Mouse (Mus musculus): ENCODE results near the gene Vmn1r40. TPM values are rescaled to one million over a fixed set of nuclear protein-coding genes. Genes with fewer than 3 reads are reported as not detected.

Vmn1r40 gene
- not detected in 2 replicates for polyA plus RNA-seq (2016; fragmentation: Nextera tagmentation; extraction: Ambion mirVana)

- WGBS, result 85% methylated on average over 4 of the region's 4 CpGs
- H3K9me3 ChIP-seq, result 0 out of 2 replicates have a peak, but pooled peaks cover 3% of the 10 kb centered on the region
- no peak for ATAC-seq (ENCODE audit: low FRiP score)
These were observed at the start of gene Vmn1r40 for GRCm38 (mm10) chr6:89707240-89707639. Gene Vmn1r40 (plus strand): TSS chr6:89707540.

GRCm38 (mm10) chr6:89658342-89658741 is 49.0 kb upstream of the Vmn1r40 start:
- H3K27ac ChIP-seq, result no peak overlapping the region
- no peak for ATAC-seq (ENCODE audit: low FRiP score)

More at GRCm38 (mm10) chr6:89707240-89707639, at the start of gene Vmn1r40:
- no peak within 1 kb of the TSS for H3K27ac ChIP-seq
- H3K9ac ChIP-seq, result no peak within 1 kb of the TSS
- no peaks in the 10 kb centered on the region for H3K4me1 ChIP-seq
- H3K4me2 ChIP-seq, result no peak within 1 kb of the TSS
- no peaks in the 10 kb centered on the region for H3K27me3 ChIP-seq
- no peak within 1 kb of the TSS for H3K4me3 ChIP-seq (replicated peaks)
- no peaks in the 10 kb centered on the region for H3K36me3 ChIP-seq (replicated peaks)

DNA sequence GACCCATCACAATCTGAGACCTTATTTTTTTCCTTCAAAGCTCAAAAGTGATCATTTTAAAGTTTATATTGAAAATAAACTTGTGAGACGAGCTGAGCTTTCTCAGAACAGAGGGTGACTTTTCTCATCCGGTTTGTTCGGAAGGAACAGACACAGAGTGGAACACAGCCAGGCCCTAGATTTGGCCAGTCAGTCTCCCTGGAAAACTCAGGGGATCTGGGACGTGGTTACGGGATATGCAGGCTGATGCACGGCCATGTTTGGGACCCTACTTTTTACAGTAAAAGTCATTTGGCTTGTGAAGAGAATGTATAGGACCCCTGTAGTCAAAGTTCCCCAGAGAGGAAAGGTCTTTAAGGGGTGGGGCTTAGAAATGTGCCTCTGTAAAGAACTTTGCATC is 48.4 kb upstream of the Vmn1r40 start:
- H3K4me3 ChIP-seq (replicated peaks), result no peak overlapping the region
- H3K27me3 ChIP-seq, result no peaks in the 10 kb centered on the region
- no peak overlapping the region for H3K27ac ChIP-seq
- no peaks in the 10 kb centered on the region; the same call in 1 of the 2 replicates for H3K36me3 ChIP-seq (replicated peaks)
- no peaks in the 10 kb centered on the region for H3K4me1 ChIP-seq
- no peak overlapping the region for H3K4me2 ChIP-seq
- ATAC-seq (ENCODE audit: low FRiP score), result no peak
- H3K9ac ChIP-seq, result no peak overlapping the region
- 90% methylated on average over 6 of the region's 6 CpGs for WGBS
- no peaks in the 10 kb centered on the region for H3K9me3 ChIP-seq

More at GRCm38 (mm10) chr6:89658342-89658741, 49.0 kb upstream of the Vmn1r40 start:
- Histone ChIP-seq H3K9me3 (no peaks in the 10 kb centered on the region), H3K27me3 (no peaks in the 10 kb centered on the region), H3K9ac (no peak overlapping the region), H3K4me3 (replicated peaks) (no peak overlapping the region), H3K4me2 (no peak overlapping the region), H3K4me1 (no peaks in the 10 kb centered on the region), H3K36me3 (replicated peaks) (no peaks in the 10 kb centered on the region)
- WGBS, result 87% methylated on average over 3 of the region's 3 CpGs

- 42% methylated on average over 7 of the region's 7 CpGs for WGBS
These were observed 47.5 kb upstream of the Vmn1r40 start for GRCm38 (mm10) chr6:89659692-89660423.

GRCm38 (mm10) chr6:89660490-89660889 is 46.9 kb upstream of the Vmn1r40 start:
- no peaks in the 10 kb centered on the region for H3K4me1 ChIP-seq
- H3K4me2 ChIP-seq, result no peak overlapping the region
- 63% methylated on average over 1 of the region's 1 CpGs for WGBS
- no peak overlapping the region for H3K9ac ChIP-seq
- no peaks in the 10 kb centered on the region; the same call in 1 of the 2 replicates for H3K36me3 ChIP-seq (replicated peaks)
- no peaks in the 10 kb centered on the region for H3K9me3 ChIP-seq
- no peak overlapping the region for H3K4me3 ChIP-seq (replicated peaks)
- H3K27me3 ChIP-seq, result no peaks in the 10 kb centered on the region; the same call in 1 of the 2 replicates
- no peak for ATAC-seq (ENCODE audit: low FRiP score)
- H3K27ac ChIP-seq, result no peak overlapping the region

More at GRCm38 (mm10) chr6:89659692-89660423, 47.5 kb upstream of the Vmn1r40 start:
- Histone ChIP-seq H3K9ac (no peak overlapping the region), H3K4me1 (no peaks in the 10 kb centered on the region), H3K4me3 (replicated peaks) (no peak overlapping the region), H3K36me3 (replicated peaks) (no peaks in the 10 kb centered on the region; the same call in 1 of the 2 replicates), H3K27ac (no peak overlapping the region), H3K4me2 (no peak overlapping the region), H3K9me3 (no peaks in the 10 kb centered on the region), H3K27me3 (no peaks in the 10 kb centered on the region)
- ATAC-seq (ENCODE audit: low FRiP score), result 0 out of 2 replicates have a peak, but pooled peaks have one; percentile 41

DNA sequence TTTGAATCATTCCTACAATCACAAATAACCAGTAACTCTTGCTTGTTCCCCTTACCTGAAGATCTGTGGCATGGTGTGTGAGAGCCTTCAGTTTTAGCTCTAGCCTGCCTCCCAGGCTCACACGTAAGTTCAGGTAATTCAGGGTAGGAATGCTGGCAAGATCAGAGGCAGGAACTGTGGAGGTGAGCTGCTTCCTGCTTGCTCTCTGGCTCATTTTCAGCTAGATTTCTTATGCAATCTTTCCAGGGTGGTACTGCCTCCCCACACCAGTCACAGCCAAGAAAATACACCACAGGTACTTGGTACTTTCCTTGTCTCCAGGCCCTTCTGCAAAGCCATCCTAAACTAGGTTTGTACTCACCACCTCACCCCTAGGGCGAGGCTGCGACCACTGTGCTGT is 44.8 kb upstream of the Vmn1r40 start:
- no peaks in the 10 kb centered on the region; the same call in 1 of the 2 replicates for H3K36me3 ChIP-seq (replicated peaks)
- 94% methylated on average over 3 of the region's 3 CpGs for WGBS
- no peak for ATAC-seq (ENCODE audit: low FRiP score)

GRCm38 (mm10) chr6:89665155-89665554 is 42.2 kb upstream of the Vmn1r40 start:
- no peaks in the 10 kb centered on the region; the same call in 1 of the 2 replicates for H3K36me3 ChIP-seq (replicated peaks)
- no peak for ATAC-seq (ENCODE audit: low FRiP score)

More for the DNA sequence above, 44.8 kb upstream of the Vmn1r40 start:
- H3K4me2 ChIP-seq, result no peak overlapping the region
- H3K9me3 ChIP-seq, result no peaks in the 10 kb centered on the region
- no peak overlapping the region for H3K4me3 ChIP-seq (replicated peaks)
- H3K27ac ChIP-seq, result no peak overlapping the region
- no peaks in the 10 kb centered on the region for H3K4me1 ChIP-seq
- no peak overlapping the region for H3K9ac ChIP-seq
- H3K27me3 ChIP-seq, result no peaks in the 10 kb centered on the region; the same call in 1 of the 2 replicates

DNA sequence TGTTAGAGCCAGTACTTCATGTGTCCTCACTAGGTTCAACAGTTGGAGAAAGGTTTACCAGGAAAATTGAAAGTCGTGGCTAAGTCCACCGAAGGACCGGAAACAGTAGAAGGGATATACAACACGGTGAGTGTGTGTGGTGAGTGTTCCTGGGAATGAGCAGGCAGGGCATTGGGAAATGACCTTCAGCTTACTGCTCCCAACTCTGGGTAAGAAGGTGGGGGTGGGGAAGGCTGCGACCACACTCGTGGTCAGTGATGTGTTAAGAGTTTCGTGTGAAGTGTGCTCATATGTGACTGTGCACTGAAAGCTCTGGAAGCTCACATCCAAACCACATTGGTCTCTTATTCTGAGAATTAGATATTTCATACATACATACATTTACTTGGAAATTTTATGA is 41.7 kb upstream of the Vmn1r40 start:
- WGBS, result 87% methylated on average over 7 of the region's 7 CpGs

More at GRCm38 (mm10) chr6:89665155-89665554, 42.2 kb upstream of the Vmn1r40 start:
- WGBS, result 28% methylated on average over 8 of the region's 8 CpGs
- H3K4me3 ChIP-seq (replicated peaks), result no peak overlapping the region
- H3K4me1 ChIP-seq, result no peaks in the 10 kb centered on the region
- H3K9ac ChIP-seq, result no peak overlapping the region
- H3K4me2 ChIP-seq, result no peak overlapping the region
- H3K27me3 ChIP-seq, result no peaks in the 10 kb centered on the region; the same call in 1 of the 2 replicates
- H3K27ac ChIP-seq, result no peak overlapping the region
- H3K9me3 ChIP-seq, result no peaks in the 10 kb centered on the region

GRCm38 (mm10) chr6:89666976-89667375 is 40.4 kb upstream of the Vmn1r40 start:
- H3K9me3 ChIP-seq, result no peaks in the 10 kb centered on the region
- no peak overlapping the region for H3K4me3 ChIP-seq (replicated peaks)
- no peak overlapping the region for H3K4me2 ChIP-seq
- no peak for ATAC-seq (ENCODE audit: low FRiP score)
- WGBS, result 86% methylated on average over 3 of the region's 3 CpGs
- no peaks in the 10 kb centered on the region; the same call in 1 of the 2 replicates for H3K36me3 ChIP-seq (replicated peaks)
- no peak overlapping the region for H3K9ac ChIP-seq
- no peak overlapping the region for H3K27ac ChIP-seq
- no peaks in the 10 kb centered on the region for H3K4me1 ChIP-seq
- H3K27me3 ChIP-seq, result no peaks in the 10 kb centered on the region; the same call in 1 of the 2 replicates

More for the DNA sequence above, 41.7 kb upstream of the Vmn1r40 start:
- Histone ChIP-seq H3K36me3 (replicated peaks) (no peaks in the 10 kb centered on the region; the same call in 1 of the 2 replicates), H3K9me3 (no peaks in the 10 kb centered on the region), H3K4me1 (no peaks in the 10 kb centered on the region), H3K4me3 (replicated peaks) (no peak overlapping the region), H3K27me3 (no peaks in the 10 kb centered on the region; the same call in 1 of the 2 replicates), H3K4me2 (no peak overlapping the region), H3K27ac (no peak overlapping the region), H3K9ac (no peak overlapping the region)
- ATAC-seq (ENCODE audit: low FRiP score), result no peak

DNA sequence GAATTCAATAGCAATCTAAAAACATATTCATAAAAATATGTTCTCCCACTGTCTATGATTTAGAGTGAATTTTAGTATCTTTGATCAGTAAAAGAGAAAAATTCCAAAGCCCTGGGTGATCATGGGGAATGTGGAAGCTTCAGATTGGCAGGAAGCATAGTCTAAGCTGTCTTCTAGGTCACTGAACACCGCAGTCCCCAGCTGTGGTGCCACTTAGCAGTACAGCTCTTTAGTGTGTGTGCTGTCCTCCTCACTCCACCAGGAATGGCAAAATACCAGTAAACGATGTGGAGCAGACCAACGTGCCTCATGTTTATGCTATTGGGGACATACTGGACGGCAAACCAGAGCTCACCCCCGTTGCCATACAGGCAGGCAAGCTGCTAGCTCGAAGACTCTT is 37.8 kb upstream of the Vmn1r40 start:
- H3K9me3 ChIP-seq, result no peaks in the 10 kb centered on the region
- H3K4me1 ChIP-seq, result no peaks in the 10 kb centered on the region
- no peaks in the 10 kb centered on the region; the same call in 1 of the 2 replicates for H3K27me3 ChIP-seq
- no peak overlapping the region for H3K4me3 ChIP-seq (replicated peaks)
- no peak overlapping the region for H3K9ac ChIP-seq
- H3K36me3 ChIP-seq (replicated peaks), result 0 out of 2 replicates have a peak, but pooled peaks cover under 1% of the 10 kb centered on the region
- ATAC-seq (ENCODE audit: low FRiP score), result no peak
- H3K27ac ChIP-seq, result no peak overlapping the region
- WGBS, result 82% methylated on average over 6 of the region's 6 CpGs
- H3K4me2 ChIP-seq, result no peak overlapping the region

GRCm38 (mm10) chr6:89671431-89671830 is 35.9 kb upstream of the Vmn1r40 start:
- H3K9me3 ChIP-seq, result no peaks in the 10 kb centered on the region
- 0 out of 2 replicates have a peak, but pooled peaks cover 2% of the 10 kb centered on the region for H3K36me3 ChIP-seq (replicated peaks)
- H3K27ac ChIP-seq, result no peak overlapping the region
- H3K4me3 ChIP-seq (replicated peaks), result no peak overlapping the region
- no peak overlapping the region for H3K4me2 ChIP-seq
- WGBS, result 84% methylated on average over 6 of the region's 6 CpGs
- no peak for ATAC-seq (ENCODE audit: low FRiP score)
- no peak overlapping the region for H3K9ac ChIP-seq
- no peaks in the 10 kb centered on the region for H3K4me1 ChIP-seq
- H3K27me3 ChIP-seq, result no peaks in the 10 kb centered on the region

GRCm38 (mm10) chr6:89672641-89673040 is 34.7 kb upstream of the Vmn1r40 start:
- H3K9me3 ChIP-seq, result no peaks in the 10 kb centered on the region

More at GRCm38 (mm10) chr6:89672641-89673040, 34.7 kb upstream of the Vmn1r40 start:
- Histone ChIP-seq H3K27ac (no peak overlapping the region), H3K36me3 (replicated peaks) (0 out of 2 replicates have a peak, but pooled peaks cover 2% of the 10 kb centered on the region), H3K9ac (no peak overlapping the region), H3K4me1 (no peaks in the 10 kb centered on the region), H3K4me3 (replicated peaks) (no peak overlapping the region), H3K4me2 (no peak overlapping the region), H3K27me3 (no peaks in the 10 kb centered on the region)
- WGBS, result 87% methylated on average over 7 of the region's 7 CpGs
- no peak for ATAC-seq (ENCODE audit: low FRiP score)

Data from forebrain, embryonic 12.5 days (tissue).